Mouse (Mus musculus) bone marrow macrophage, adult 2 months (primary cell): ENCODE measurements around the gene Dlst.

Experiments
- CTCF ChIP-seq: IDR thresholded peaks from 2 replicates; pipeline ENCODE4 v1.5.1; 2012; ENCODE audit warnings: low read depth, mild to moderate bottlenecking, low read length, moderate library complexity
- POLR2A ChIP-seq: IDR thresholded peaks from 2 replicates; pipeline ENCODE4 v1.6.1; 2012; ENCODE audit warnings: mild to moderate bottlenecking, low read depth, low read length, borderline replicate concordance

DNA sequence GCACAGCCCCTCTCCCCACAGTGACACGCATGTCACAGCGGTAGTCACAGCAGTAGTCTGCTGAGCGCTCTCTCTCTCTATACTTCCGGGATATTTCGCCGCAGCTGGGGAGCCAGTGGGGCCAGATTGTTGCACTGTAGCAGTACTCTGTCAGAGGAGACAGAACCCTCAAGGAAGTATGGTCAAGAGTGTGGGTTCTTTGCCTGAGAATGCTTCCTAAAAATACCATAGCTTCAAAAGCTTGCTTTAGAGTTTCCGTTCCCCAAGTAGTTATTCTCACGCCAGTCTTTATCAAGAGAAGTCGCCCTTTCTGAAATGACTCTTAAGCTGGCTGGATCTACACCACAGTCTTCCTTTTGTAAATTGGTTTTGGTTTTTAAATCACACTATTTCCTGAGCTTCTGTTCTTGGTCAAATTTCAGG lies 12.5 kb downstream of the Dlst start:
- TF ChIP-seq CTCF = no peak
- no peak for TF ChIP-seq POLR2A
